In the genomic region with DNA sequence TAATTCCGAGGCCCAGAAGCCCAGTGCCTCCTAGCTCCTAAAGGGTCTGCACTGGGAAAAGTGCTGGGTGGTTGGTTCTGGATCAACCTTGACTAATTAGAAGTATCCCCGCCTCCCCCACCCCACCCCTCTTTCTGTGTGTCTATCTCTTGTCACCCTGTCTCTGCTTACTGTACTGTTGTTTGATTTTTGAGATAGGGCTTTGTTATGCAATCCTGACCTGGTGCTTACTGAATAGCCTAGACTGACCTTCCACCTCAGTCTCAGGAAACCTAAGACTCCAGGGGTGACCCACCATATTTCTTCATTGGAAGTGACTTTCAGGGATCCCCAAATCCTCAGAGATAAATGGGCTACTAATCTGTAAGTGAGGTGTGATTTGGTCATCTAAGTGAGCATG, we compare ENCODE assay signal across 26 mouse cellular contexts. TPM values are rescaled to one million over a fixed set of nuclear protein-coding genes. Genes with fewer than 3 reads are reported as not detected.
"Had no signal": no experiment of that assay in that cellular context is flagged by ENCODE, and none has a peak within 500 bp of the region (broad histone marks: within the 10 kb centered on the region; RNA-seq: fewer than 3 reads in every experiment).

No protein-coding gene starts in this region.

- H3K9me3 ChIP-seq: liver, embryonic 15.5 days; lung, embryonic 15.5 days; megakaryocyte, embryonic 14.5 days; midbrain, embryonic 12.5 days; neural tube, embryonic 13.5 days; neural tube, embryonic 15.5 days had no signal

- H3K27ac ChIP-seq: liver, embryonic 15.5 days; lung, embryonic 15.5 days; macrophage; midbrain, embryonic 12.5 days; neural tube, embryonic 13.5 days; neural tube, embryonic 15.5 days had no signal

- H3K9ac ChIP-seq: liver, embryonic 15.5 days; lung, embryonic 15.5 days; midbrain, embryonic 12.5 days; neural tube, embryonic 13.5 days; neural tube, embryonic 15.5 days had no signal

- H3K4me3 ChIP-seq: liver, embryonic 15.5 days; lung, embryonic 15.5 days; megakaryocyte, embryonic 14.5 days; midbrain, embryonic 12.5 days; myocyte; neural tube, embryonic 13.5 days; neural tube, embryonic 15.5 days had no signal

- ATAC-seq: lung, postnatal 0 days; midbrain, embryonic 16.5 days had no signal

- H3K36me3 ChIP-seq: liver, embryonic 15.5 days; lung, embryonic 15.5 days; midbrain, embryonic 12.5 days; neural tube, embryonic 13.5 days; neural tube, embryonic 15.5 days had no signal

- H3K27me3 ChIP-seq: liver, embryonic 15.5 days; neural tube, embryonic 15.5 days had no signal

- DNase-seq: lung, adult 2 months; lung, postnatal 14 days; lung, postnatal 36 days; midbrain, embryonic 14.5 days; retina, postnatal 1 day; right cerebral cortex, adult 18-20 months; right cerebral cortex, postnatal 25 days; right cerebral cortex, postnatal 4 days; spleen, adult 18-20 months; thymus, adult 18-20 months; thymus, postnatal 14 days; thymus, postnatal 36 days had no signal

- H3K4me2 ChIP-seq: liver, embryonic 15.5 days; lung, embryonic 15.5 days; midbrain, embryonic 12.5 days; neural tube, embryonic 13.5 days; neural tube, embryonic 15.5 days had no signal

- H3K4me1 ChIP-seq: liver, embryonic 15.5 days; lung, embryonic 15.5 days; megakaryocyte, embryonic 14.5 days; midbrain, embryonic 12.5 days; neural tube, embryonic 13.5 days; neural tube, embryonic 15.5 days had no signal

RNA-seq across cellular contexts. Expression of a gene that starts 3.9 kb away (rescaled TPM):
- polyA plus RNA-seq: liver, embryonic 15.5 days; lung, adult 2 months; lung, embryonic 15.5 days; lung, postnatal 0 days; macrophage; midbrain, embryonic 14.5 days; midbrain, embryonic 16.5 days; myocyte; neural tube, embryonic 13.5 days; neural tube, embryonic 15.5 days; small intestine, adult 2 months; stomach, embryonic 14.5 days; stomach, embryonic 16.5 days; thymus, postnatal 0 days had no signal
